ENCODE assay signal across 9 mouse cellular contexts in genomic region chr15:97235183-97235582, GRCm38 (mm10). TPM values are rescaled to one million over a fixed set of nuclear protein-coding genes. Genes with fewer than 3 reads are reported as not detected.
A peak's percentile ranks its signal among the peaks of the same experiment; 100 is the strongest.
DNase-seq lines count a peak whose midpoint lies in the region; ATAC-seq and TF ChIP-seq lines count a peak whose summit lies in the region.
"Had no signal": no experiment of that assay in that cellular context is flagged by ENCODE, and none has a peak within 500 bp of the region (broad histone marks: within the 10 kb centered on the region; RNA-seq: fewer than 3 reads in every experiment).

No protein-coding gene starts in this region.

- no peak overlapping the region for H3K9ac ChIP-seq in ES-Bruce4 (ENCODE audit: low read depth, poor library complexity, severe bottlenecking)
- H3K9ac ChIP-seq: heart, embryonic 13.5 days had no signal

- no peaks in the 10 kb centered on the region for H3K27me3 ChIP-seq in ES-Bruce4 (ENCODE audit: control insufficient read depth, insufficient read depth, low read length, poor library complexity, severe bottlenecking)
- H3K27me3 ChIP-seq: heart, embryonic 13.5 days had no signal

- no peak for TF ChIP-seq POLR2A in ES-Bruce4 (IDR thresholded peaks at IDR 0.05; ENCODE audit: insufficient read depth, low read length)

- H3K36me3 ChIP-seq in ES-Bruce4 (ENCODE audit: control insufficient read depth, insufficient read depth, low read length, poor library complexity, severe bottlenecking), result no peaks in the 10 kb centered on the region
- H3K36me3 ChIP-seq: heart, embryonic 13.5 days had no signal

- H3K9me3 ChIP-seq in ES-Bruce4 (replicated peaks; ENCODE audit: control insufficient read depth, insufficient read depth, low read length, poor library complexity, severe bottlenecking), result peaks cover 3% of the 10 kb centered on the region; the same call in 1 of the 2 replicates

- no peak overlapping the region for H3K27ac ChIP-seq in ES-Bruce4 (ENCODE audit: insufficient read depth, low read length)
- H3K27ac ChIP-seq: heart, embryonic 13.5 days had no signal

- TF ChIP-seq EP300 in ES-Bruce4 (IDR thresholded peaks at IDR 0.05; ENCODE audit: insufficient read depth, low read depth, low read length), result no peak

- H3K4me1 ChIP-seq in ES-Bruce4 (ENCODE audit: control insufficient read depth, insufficient read depth, low read length), result no peaks in the 10 kb centered on the region
- H3K4me1 ChIP-seq: heart, embryonic 13.5 days had no signal

- TF ChIP-seq CTCF in ES-Bruce4 (IDR thresholded peaks at IDR 0.05; ENCODE audit: low read depth, low read length), result peak; percentile 49

- peak; percentile 60; the same call in 1 of the 2 replicates for ATAC-seq in monocyte, adult 5-6 weeks (replicated peaks; ENCODE audit: insufficient number of reproducible peaks, low FRiP score, low TSS enrichment, poor library complexity, severe bottlenecking)
- ATAC-seq in activated CD4-positive, CD25-positive, alpha-beta regulatory T cell, adult 4 months, result no peak

- no peak overlapping the region for H3K4me3 ChIP-seq in ES-Bruce4 (ENCODE audit: low read depth, low read length)
- H3K4me3 ChIP-seq: heart, embryonic 13.5 days had no signal

- peak; percentile 24 to 56 for DNase-seq in left cerebral cortex, postnatal 14 days (ENCODE audit: low spot score in 2 of 2)
- no peak for DNase-seq in left cerebral cortex, adult 11 months (ENCODE audit: low spot score)
- DNase-seq in adrenal gland, adult 18-20 months (ENCODE audit: low spot score in 2 of 2), result peak; percentile 60 to 64
- peak; percentile 54 for DNase-seq in embryo, embryonic 9.5 days (ENCODE audit: extremely low spot score)
- DNase-seq in kidney, postnatal 10 days, result peak; percentile 80

- intact Hi-C loops in left cerebral cortex, postnatal 14 days (cut with DNase I), result loop anchor here (5.0 kb wide), 1 partner anchor 38 kb away; no protein-coding TSS in a partner anchor

RNA-seq across cellular contexts. Expression of gene Pced1b, which starts 11.7 kb away (rescaled TPM):
- 1 to 10 TPM; 5.9 to 6.1 TPM for total RNA-seq in left cerebral cortex, postnatal 14 days (2021)
- 38.2 and 41.0 TPM in 2 replicates for polyA plus RNA-seq in ES-Bruce4 (2011; ENCODE audit: insufficient read depth, insufficient read length, low read depth, missing spikeins)
- 10 to 100 TPM; 15.9 to 17.9 TPM for total RNA-seq in adrenal gland, adult 18-20 months (2021)
- total RNA-seq in monocyte, adult 5-6 weeks (2017), result 1.2 to 24.9 TPM (median 1.6 TPM) in 3 replicates
- 10 to 100 TPM; 55.6 to 62.1 TPM for polyA plus RNA-seq in activated CD4-positive, CD25-positive, alpha-beta regulatory T cell, adult 4 months (2017; shearing (Covaris generic))

RNA-seq across cellular contexts. Expression of gene Amigo2, which starts 11.9 kb away (rescaled TPM):
- total RNA-seq in left cerebral cortex, postnatal 14 days (2021), result 1 to 10 TPM; 5.9 to 6.8 TPM
- 1.5 and 1.8 TPM in 2 replicates for polyA plus RNA-seq in ES-Bruce4 (2011; ENCODE audit: insufficient read depth, insufficient read length, low read depth, missing spikeins)
- total RNA-seq in adrenal gland, adult 18-20 months (2021), result 1 to 10 TPM; 5.7 to 9.0 TPM
- 1.9 to 6.0 TPM (median 2.6 TPM) in 3 replicates for total RNA-seq in monocyte, adult 5-6 weeks (2017)
- polyA plus RNA-seq in activated CD4-positive, CD25-positive, alpha-beta regulatory T cell, adult 4 months (2017; shearing (Covaris generic)), result 1 to 10 TPM; 1.1 to 2.0 TPM
